Mouse (Mus musculus) lung, embryonic 15.5 days (tissue): ENCODE measurements around the gene Gm7694. TPM values are rescaled to one million over a fixed set of nuclear protein-coding genes. Genes with fewer than 3 reads are reported as not detected.

Source experiments
- ATAC-seq: fragments of 200-750 bp; cut with Nextera tagmentation; 2 replicates; pipeline ENCODE4 v1.8.0; 2017; ENCODE audit warnings: moderate number of reproducible peaks, borderline replicate concordance; ENCODE audit not compliant: low FRiP score, low TSS enrichment; ENCODE audit errors: extremely low read depth
- H3K27ac ChIP-seq: fragments of 300-500 bp; sonication (generic); 2 replicates; pipeline ENCODE4 v1.5.1; 2015; ENCODE audit warnings: moderate library complexity, mild to moderate bottlenecking, inconsistent platforms
- H3K27me3 ChIP-seq: fragments of 300-500 bp; sonication (generic); 2 replicates; pipeline ENCODE4 v1.6.1; 2015; ENCODE audit warnings: inconsistent platforms
- H3K36me3 ChIP-seq: fragments of 300-500 bp; sonication (generic); 2 replicates; pipeline ENCODE4 v1.6.1; 2015; ENCODE audit warnings: inconsistent platforms
- H3K4me1 ChIP-seq: fragments of 300-500 bp; sonication (generic); 2 replicates; pipeline ENCODE4 v1.6.1; 2015; ENCODE audit warnings: inconsistent platforms
- H3K4me2 ChIP-seq: fragments of 300-500 bp; sonication (generic); 2 replicates; pipeline ENCODE4 v1.6.1; 2015; ENCODE audit warnings: inconsistent platforms, mild to moderate bottlenecking, moderate library complexity
- H3K4me3 ChIP-seq: fragments of 300-500 bp; sonication (generic); 2 replicates; pipeline ENCODE4 v1.5.1; 2015; ENCODE audit warnings: mild to moderate bottlenecking, inconsistent platforms
- H3K9ac ChIP-seq: fragments of 300-500 bp; sonication (generic); 2 replicates; pipeline ENCODE4 v1.6.1; 2015; ENCODE audit warnings: inconsistent platforms
- H3K9me3 ChIP-seq: fragments of 300-500 bp; sonication (generic); 2 replicates; pipeline ENCODE4 v1.6.1; 2016; ENCODE audit warnings: inconsistent platforms
- WGBS: fragments of 180-500 bp; shearing (Covaris S2); methylation state at CpG from one replicate; pipeline ENCODE4 v1.1.7; 2015; 5-methylcytosine and 5-hydroxymethylcytosine counted together
- polyA plus RNA-seq: library from polyadenylated mRNA; unstranded; fragments of >200 nt; fragmentation: Nextera tagmentation; extraction: Ambion mirVana; gene quantifications from 2 replicates; pipeline ENCODE4 v1.2.1, GENCODE M21; 2015

Gm7694 gene
- polyA plus RNA-seq, 1 experiment from 2014 or later = 3.0 TPM

GRCm38 (mm10) chr1:170273252-170273651, 32.9 kb downstream of the Gm7694 start:
- no peaks in the 10 kb centered on the region for H3K4me1 ChIP-seq
- no peak overlapping the region for H3K9ac ChIP-seq
- H3K36me3 ChIP-seq = no peaks in the 10 kb centered on the region
- no peak for ATAC-seq
- no peak overlapping the region for H3K4me2 ChIP-seq
- H3K9me3 ChIP-seq = no peaks in the 10 kb centered on the region
- no peak overlapping the region for H3K4me3 ChIP-seq
- H3K27me3 ChIP-seq = no peaks in the 10 kb centered on the region
- H3K27ac ChIP-seq = no peak overlapping the region

GRCm38 (mm10) chr1:170270696-170271095, 35.4 kb downstream of the Gm7694 start:
- ATAC-seq = no peak
- Histone ChIP-seq H3K27me3 (no peaks in the 10 kb centered on the region), H3K9me3 (no peaks in the 10 kb centered on the region), H3K36me3 (no peaks in the 10 kb centered on the region), H3K4me3 (no peak overlapping the region), H3K4me2 (no peak overlapping the region), H3K4me1 (no peaks in the 10 kb centered on the region), H3K27ac (no peak overlapping the region), H3K9ac (no peak overlapping the region)
- WGBS = 72% methylated on average over 4 of the region's 4 CpGs

GRCm38 (mm10) chr1:170270281-170270680, 35.9 kb downstream of the Gm7694 start:
- Histone ChIP-seq H3K27ac (no peak overlapping the region), H3K36me3 (no peaks in the 10 kb centered on the region), H3K4me1 (no peaks in the 10 kb centered on the region), H3K4me2 (no peak overlapping the region), H3K27me3 (no peaks in the 10 kb centered on the region), H3K4me3 (no peak overlapping the region), H3K9ac (no peak overlapping the region), H3K9me3 (no peaks in the 10 kb centered on the region)
- no peak for ATAC-seq
- WGBS = 76% methylated on average over 6 of the region's 6 CpGs

- ATAC-seq = peak; percentile 96
Observed at GRCm38 (mm10) chr1:170255560-170255910, 50.6 kb downstream of the Gm7694 start.

GRCm38 (mm10) chr1:170254893-170255559, 51.1 kb downstream of the Gm7694 start:
- H3K4me1 ChIP-seq = no peaks in the 10 kb centered on the region
- H3K4me2 ChIP-seq = peak overlapping the region; percentile 73
- H3K9ac ChIP-seq = peak overlapping the region; percentile 61
- no peaks in the 10 kb centered on the region for H3K36me3 ChIP-seq
- H3K27me3 ChIP-seq = no peaks in the 10 kb centered on the region
- ATAC-seq = peak; percentile 59; the same call in 1 of the 2 replicates
- no peaks in the 10 kb centered on the region for H3K9me3 ChIP-seq
- 30% methylated on average over 30 of the region's 30 CpGs for WGBS
- H3K27ac ChIP-seq = no peak overlapping the region
- H3K4me3 ChIP-seq = peak overlapping the region; percentile 65

More at GRCm38 (mm10) chr1:170255560-170255910, 50.6 kb downstream of the Gm7694 start:
- WGBS = 5% methylated on average over 32 of the region's 32 CpGs
- H3K36me3 ChIP-seq = no peaks in the 10 kb centered on the region
- peak overlapping the region; percentile 61 for H3K9ac ChIP-seq
- peak overlapping the region; percentile 73 for H3K4me2 ChIP-seq
- H3K4me3 ChIP-seq = peak overlapping the region; percentile 65
- no peaks in the 10 kb centered on the region for H3K9me3 ChIP-seq
- H3K4me1 ChIP-seq = no peaks in the 10 kb centered on the region
- H3K27ac ChIP-seq = no peak overlapping the region
- no peaks in the 10 kb centered on the region for H3K27me3 ChIP-seq

Other genes starting within 250 kb of the Gm7694 start
- gene Ddr2, start 195.6 kb downstream of the Gm7694 start, polyA plus RNA-seq = 40.9 and 43.9 TPM in 2 replicates
- 53.4 and 54.8 TPM in 2 replicates for gene Uap1, start 131.4 kb downstream of the Gm7694 start, polyA plus RNA-seq
- gene Uhmk1, start 90.9 kb downstream of the Gm7694 start, polyA plus RNA-seq = 7.1 and 7.2 TPM in 2 replicates
- gene Sh2d1b2, start 73.6 kb downstream of the Gm7694 start, polyA plus RNA-seq = 0.21 TPM in 1 of 2 replicates, not detected in the other
- 0.82 and 1.00 TPM in 2 replicates for gene Sh2d1b1, start 29.0 kb downstream of the Gm7694 start, polyA plus RNA-seq
- 0.58 and 0.74 TPM in 2 replicates for gene Spata46, start 2.5 kb upstream of the Gm7694 start, polyA plus RNA-seq